Mouse (Mus musculus) retina, postnatal 1 day (tissue): ENCODE measurements around the gene 4930503B20Rik.

Experiments used
- DNase-seq: peaks from one replicate; pipeline ENCODE4 v3.0.0-alpha.2; 2012

The 4930503B20Rik gene

DNA sequence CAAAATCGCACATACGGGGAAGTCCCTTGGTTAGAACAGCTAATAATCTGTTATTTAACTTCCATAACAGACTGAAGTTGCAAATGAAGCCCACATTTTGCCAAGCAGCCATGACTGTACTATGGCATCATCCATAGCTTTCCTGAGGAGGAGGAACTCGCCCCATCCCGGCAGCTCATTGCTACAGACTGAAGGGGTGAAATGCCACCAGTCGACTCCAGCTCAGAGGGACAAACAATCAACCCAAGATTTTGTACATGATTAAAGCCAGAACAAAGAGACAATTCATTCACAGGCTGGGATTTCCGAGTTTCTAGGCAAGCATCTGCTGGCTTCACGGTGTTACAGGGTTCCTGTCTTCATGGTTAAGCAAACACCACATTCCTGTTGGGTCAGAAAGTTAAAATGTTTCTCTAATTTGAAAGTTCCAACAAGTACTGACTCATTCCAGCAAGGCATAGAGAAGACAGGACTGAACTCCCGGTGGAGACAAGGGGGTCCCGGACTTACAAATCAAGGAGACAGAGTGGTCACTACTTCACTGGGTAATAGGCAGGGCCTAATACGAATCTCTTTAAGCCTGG lies 1.7 kb downstream of the 4930503B20Rik start:
- no peak for DNase-seq

DNA sequence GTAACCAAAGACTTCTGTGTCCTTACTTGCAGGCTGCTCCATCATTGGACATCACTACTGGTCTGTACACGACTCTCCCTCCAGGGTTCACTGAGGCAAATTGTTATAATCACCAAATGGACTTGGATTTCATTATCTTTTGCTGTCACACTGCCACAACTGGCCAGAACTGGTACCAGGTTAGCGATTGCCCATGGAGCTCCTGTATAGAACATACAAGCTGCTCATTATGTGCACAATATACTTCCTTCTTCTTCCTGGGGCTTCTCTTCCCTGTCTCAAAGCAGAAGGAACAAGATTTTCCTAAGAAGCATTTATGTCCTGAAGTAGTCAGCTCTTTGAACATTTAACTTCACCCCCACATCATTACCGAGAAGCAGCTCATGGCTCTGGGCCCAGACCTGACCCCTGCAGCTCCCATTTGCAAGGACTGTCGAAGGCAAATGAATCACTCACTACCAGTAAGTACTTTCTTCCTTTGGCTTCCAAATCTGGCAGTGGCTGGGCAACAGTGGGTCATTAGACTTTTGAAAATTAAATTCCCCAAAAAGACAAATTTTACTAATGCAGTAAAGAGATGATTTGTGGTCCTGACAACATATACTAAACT lies 9.2 kb downstream of the 4930503B20Rik start:
- DNase-seq = no peak

DNA sequence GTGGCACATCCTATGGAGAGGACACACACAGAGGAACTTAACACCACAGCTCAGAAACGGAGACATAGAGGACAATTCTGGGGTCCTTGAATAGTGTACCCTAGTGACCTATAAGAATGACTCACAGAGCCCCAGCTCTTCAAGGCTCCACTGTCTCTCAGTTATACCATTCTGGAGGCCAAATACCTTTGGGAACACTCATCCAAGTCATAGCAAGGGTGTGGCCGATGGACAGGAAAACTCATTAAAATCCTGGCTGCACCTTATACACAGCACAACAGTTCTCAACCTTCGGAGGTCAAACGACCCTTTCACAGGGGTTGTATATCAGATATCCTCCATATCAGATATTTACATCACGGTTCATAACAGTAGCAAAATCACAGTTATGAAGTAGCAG lies 18.6 kb downstream of the 4930503B20Rik start:
- DNase-seq = no peak

DNA sequence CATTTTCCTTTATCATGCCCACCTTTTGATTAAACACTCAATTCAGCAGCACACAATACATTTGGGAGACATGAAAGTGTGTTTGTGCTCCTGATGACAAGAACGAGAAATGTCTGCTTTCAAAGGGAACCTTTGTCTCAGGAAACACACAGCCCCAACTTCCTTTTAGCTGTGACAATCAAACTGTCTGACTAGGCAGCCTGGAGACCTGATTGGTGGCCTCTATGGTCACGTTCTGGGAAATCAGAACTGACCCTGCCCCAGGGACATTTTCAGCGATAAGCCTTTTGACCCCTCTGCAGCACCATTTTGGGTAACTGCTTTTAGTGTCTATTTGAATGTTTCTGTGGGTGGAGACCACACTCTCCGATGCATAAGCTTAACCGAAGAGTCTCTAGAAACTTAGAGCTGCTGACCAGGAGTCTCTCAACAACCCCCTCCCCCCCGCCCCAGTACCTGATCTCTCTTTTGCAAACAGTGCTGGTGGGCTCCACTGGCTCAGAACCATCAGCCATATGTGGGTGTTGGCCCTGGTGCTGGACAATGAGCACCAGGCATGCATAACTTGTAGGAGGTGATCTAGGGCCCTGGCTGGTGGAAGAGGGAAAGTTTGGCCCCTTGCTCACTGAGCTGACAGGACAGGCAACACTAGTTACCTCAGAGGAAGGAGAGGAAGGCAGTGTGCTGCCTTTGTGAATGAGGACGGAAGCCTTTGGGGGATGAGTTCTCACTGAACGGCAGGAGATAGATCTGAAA lies 22.7 kb downstream of the 4930503B20Rik start:
- no peak for DNase-seq

DNA sequence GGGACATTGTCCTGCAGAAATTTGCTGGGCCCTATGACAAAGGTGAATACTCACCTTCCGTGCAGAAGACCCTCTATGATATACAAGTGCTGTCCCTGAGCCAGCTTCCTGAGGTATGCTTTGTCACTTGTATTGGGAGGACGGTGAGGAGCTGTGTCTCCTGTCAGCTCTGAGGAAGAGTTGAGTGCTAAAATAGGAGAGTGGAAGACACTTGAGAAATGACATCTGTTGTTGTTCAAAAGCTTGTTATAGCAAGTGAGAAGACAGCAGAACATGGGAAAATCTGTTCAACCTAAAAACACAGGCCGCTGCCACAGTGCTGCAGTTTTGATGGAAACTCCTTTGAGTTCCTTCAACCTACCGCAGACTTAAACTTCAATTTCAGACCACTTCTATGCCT lies 25.4 kb downstream of the 4930503B20Rik start:
- DNase-seq = no peak

DNA sequence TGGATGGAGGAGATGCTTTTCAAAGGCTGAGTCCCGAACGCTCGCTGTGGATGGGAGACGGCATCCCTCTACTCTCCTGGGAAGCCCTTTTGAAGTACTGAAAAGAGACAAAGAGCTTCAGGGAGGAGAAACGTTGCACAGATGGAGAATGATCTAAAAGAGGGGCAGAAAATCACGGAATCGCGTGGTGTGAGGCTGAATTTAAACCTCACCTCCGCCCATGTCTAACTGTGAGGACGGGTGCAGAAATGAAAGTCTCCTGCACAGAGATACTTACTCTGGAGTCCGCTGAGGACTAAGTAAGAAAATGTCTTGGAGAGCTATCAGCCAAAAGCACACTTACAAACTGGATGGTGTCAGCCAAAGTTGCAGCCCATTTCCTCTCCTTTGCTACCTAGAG lies 29.2 kb downstream of the 4930503B20Rik start:
- DNase-seq = no peak

DNA sequence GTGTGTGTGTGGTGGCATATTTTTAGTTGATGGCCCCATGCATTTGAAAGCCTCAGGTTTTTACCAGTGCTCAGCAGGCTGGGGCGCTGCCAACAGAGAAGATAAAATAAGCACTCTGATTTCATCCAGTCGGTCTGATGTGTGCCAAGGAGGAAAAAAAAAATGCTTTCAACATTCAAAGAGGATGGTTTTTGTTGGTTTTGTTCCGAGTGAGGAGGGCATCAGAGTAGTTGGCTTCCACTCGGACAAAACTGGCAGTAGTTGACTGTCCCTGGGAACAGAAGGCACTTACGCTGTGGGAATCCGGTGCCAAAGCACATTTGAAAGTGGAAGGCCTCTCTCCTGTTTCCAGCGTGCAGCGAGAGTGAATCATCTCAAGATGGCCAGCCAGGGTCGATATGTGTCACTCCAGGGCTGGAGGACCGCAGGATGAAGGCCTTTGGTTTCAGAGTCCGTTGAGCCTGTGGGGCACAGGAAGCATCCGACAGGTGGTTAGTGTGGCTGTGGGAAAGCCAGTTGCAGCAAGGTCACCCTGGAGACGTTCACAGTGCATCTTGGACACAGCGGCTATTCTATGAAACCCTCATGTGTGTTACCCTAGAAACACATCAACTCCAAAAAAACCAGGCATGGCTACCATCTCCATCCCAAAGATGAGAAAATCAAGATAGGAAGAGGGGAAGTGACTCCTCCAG lies 30.4 kb downstream of the 4930503B20Rik start:
- no peak for DNase-seq

DNA sequence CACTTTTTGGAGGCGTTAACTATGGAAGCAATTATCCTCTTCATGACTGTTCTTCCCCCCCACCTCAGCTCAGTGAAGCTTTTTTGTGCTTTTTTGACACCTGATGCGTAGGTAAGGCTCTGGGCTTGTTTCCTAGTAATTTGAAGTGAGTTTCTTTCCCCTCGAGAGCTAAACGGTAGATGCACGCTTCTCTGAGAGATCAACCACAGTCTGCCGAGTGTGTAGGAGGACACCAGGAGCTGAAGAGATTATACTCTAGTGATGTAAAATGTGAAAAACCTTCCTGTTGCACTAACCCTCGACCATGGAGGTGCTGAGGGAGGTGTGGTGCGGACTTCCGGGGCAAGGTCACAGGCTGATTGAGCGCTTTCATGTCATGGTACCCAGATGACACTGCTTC lies 31.0 kb downstream of the 4930503B20Rik start:
- DNase-seq = no peak

DNA sequence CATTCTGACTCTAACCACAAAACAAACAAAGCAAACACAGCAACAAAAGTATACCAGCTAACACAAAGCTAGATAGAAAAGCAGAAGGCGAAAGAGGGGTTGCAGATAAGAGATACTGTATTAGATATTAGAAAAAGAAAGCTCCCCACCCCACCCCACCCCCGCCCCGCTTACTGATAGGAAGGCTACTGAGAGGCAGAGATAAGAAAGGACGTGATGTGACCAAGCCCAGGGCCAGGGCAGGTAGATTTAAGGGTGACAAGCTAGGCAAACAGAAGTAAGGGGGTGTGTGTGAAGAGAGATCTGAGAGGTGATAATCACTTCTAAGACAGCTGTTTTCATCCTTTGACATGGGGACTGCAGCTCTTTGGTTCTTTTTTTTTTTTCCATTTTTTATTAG lies 32.8 kb downstream of the 4930503B20Rik start:
- DNase-seq = no peak

DNA sequence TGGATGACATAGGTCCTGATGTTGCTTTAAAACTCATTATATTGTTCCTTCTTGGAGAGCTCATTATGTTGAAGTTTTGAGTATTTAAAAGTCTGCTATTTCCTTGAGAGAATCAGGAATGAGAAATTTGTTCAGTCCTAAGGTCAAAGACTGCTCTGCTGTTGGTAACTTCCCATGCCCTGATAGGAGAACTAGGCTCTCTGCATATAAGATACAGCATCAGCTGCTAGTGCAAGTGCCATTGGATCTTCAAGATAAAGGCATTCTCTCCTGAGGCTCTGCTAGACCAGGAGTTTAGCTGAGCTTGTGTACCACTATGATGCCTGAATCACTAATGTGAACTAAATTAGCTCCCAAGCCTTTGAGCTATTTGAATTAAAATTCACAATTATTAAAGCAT lies 33.2 kb downstream of the 4930503B20Rik start:
- no peak for DNase-seq

DNA sequence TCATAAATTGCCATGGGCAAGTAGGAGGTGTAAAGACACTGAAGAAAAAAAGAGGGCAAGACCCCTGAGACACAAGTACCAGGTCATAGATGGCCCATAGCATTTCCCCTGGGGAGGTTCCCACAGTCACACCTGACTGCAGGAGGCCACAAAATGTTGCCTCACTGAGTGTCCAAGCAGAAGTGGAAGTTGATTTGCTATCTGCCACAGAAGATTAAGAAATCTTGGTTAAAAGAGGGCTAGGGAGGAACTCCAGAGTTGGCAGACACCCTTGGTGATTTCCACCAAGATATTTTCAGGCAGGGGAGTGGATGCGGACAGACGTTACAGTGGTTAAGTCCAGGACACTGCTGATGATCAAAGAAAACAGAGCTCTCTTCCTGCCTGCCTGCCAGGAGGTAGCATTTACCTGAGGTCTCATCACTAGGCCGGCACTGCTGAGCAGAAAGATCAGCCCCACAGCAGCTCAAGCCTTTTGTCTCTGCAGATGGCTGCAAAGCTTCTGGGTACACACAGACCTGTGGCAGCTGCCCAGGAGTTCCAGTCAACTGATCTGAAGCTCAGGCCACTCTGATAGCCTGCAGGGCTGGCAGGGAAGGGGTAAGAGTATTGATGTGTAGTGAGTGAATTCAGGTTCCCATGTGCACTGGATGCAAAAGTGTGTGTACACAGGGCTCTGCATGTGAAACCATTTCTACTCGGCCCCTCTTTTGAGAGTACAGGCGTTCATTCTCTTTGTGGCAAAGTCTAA lies 34.4 kb downstream of the 4930503B20Rik start:
- no peak for DNase-seq

DNA sequence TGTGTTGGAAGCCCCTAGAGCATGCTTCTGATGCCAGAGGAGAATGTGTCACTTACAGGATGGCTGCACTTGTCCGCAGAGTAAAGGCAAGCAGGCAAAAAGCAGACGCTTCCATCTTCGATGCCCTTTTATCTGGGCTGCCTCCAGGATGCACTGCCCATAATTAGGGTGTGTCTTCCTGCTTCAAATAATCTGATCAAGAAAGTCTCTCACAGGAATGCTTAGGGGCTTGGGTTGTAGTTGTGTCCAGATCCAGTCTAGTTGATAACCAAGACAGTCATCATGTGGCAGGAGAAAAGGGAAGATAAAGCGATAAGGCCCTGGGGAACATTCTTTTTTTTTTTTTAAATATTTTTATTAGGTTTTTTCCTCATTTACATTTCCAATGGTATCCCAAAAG lies 35.6 kb downstream of the 4930503B20Rik start, which contains the start of gene Dnase2b:
Gene Dnase2b (minus strand): TSS at position 101 of the 400 bp plus-strand sequence.
- no peak for DNase-seq

DNA sequence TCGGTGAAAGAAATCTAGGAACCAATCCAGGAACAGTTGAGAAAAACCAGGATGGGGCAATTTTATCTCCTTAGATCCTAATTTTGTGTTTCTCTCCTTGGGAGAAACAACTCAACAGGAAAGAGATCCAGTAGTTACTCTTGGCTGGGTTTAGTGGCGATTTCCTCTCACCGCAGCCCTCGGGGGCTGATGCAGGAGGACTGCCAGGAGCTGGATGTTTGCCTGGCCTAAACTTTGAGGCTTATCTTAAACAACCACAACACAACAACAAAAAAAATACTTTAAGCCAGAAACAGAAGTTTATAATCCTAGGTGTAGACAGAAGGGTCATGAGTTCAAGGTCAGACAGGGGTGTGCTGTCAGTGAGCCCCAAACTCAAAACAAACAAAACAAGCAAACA lies 39.3 kb downstream of the 4930503B20Rik start:
- DNase-seq = no peak

DNA sequence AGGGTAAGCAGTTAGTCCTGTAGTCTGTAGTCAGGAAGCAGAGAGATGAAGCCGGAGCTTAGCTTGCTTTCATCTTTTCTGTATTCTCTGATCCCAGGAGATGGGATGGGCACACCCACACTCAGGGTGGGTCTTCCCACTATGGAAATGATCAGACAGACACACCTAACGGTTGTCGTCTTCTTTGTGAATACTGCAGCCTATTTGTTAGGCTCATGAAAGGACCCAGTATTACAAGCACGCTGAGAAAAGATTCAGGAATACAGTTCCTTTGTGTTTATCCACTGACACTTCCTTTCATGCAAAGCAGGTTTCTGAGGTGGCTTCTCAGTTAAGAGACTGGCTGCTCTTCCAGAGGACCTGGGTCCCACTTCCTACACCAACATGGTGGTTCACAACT lies 39.9 kb downstream of the 4930503B20Rik start:
- no peak for DNase-seq

DNA sequence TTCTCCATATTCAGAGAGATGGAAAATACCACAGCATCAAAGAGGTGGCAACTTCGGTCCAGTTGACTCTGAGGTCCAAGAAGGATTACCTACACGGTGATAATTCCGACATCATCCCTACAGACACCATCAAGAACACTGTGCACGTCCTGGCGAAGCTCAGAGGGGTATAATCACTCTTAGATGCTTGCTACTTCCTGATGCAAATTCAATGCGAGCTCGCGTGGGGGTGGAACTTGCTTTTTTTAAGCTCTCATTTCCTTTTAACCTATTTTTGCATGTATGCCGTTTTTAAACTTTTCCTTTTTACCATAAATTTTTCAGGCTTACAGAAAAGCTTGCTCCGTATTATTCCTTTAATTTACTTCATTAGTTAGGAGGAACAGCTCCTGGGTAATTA lies 40.8 kb downstream of the 4930503B20Rik start:
- DNase-seq = no peak

DNA sequence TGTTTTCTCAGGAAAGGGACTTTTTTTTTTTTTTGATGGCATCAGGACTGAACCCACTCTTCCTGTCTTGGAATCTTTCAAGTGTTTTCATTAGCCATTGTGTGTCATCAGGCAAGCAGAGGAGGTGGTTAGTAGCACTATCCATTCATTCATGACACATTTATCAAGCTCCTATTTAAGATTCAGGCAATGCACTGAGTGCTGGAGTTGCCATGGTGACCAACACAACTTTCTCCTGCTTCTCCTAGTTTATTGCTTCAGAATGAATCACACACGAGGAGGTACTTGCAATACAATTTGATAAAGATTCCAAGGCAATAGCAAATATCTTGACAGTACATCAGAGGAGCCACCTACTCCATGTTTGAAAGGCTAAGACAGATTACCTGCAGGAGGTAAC lies 43.7 kb downstream of the 4930503B20Rik start:
- no peak for DNase-seq

DNA sequence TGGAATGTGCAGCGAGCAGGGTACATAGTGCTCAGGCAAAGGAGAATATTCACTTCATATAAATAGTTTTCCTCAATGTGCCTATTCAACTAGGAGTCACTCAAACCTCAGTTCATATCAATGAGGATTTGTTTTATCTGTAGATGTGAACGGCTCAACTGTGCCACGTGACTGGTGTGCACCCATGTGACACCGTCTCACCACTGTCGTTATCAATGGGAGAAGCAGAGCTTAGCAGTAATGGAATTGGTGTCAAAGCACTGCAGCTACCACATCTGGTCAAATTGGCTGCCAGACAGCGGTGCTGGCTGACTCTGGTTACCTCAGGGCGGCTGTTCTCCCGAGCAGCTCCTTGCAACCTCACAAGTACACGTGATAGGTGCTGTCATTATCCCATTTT lies 46.5 kb downstream of the 4930503B20Rik start:
- DNase-seq = no peak

DNA sequence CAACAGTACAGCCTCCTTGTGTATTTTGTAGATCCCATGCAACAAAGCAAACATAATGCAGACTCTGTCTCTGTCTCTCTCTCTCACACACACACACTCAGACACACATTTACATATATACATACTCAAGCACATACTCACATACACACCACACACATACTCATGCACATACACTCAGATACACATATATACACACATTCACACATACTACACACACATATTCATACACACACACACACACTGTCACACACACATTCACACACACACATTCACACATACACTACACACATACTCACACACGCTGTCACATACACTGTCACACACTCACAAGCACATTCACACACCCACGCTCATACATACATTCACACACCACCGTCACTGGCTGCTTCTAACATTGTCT lies 48.6 kb downstream of the 4930503B20Rik start:
- DNase-seq = no peak

DNA sequence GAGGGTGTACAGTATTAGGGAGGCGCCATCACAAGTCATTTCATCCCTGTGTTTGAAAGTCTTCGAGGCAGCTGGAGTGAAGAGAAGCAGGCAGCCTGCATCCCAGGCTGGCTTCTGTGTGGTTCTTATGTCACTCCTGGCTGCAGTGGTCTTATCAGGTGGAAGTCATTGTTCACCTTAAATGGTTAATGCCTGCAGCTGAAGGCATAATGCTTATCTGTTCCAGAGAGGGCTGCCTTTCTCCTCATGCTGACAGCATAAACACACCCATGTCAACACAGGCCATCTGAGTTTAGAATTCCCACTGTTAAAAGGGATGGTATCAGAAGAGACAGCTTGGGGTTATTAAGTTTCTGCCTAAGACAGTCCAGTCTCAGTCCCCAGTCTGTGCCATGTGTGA lies 49.9 kb downstream of the 4930503B20Rik start:
- DNase-seq = no peak

DNA sequence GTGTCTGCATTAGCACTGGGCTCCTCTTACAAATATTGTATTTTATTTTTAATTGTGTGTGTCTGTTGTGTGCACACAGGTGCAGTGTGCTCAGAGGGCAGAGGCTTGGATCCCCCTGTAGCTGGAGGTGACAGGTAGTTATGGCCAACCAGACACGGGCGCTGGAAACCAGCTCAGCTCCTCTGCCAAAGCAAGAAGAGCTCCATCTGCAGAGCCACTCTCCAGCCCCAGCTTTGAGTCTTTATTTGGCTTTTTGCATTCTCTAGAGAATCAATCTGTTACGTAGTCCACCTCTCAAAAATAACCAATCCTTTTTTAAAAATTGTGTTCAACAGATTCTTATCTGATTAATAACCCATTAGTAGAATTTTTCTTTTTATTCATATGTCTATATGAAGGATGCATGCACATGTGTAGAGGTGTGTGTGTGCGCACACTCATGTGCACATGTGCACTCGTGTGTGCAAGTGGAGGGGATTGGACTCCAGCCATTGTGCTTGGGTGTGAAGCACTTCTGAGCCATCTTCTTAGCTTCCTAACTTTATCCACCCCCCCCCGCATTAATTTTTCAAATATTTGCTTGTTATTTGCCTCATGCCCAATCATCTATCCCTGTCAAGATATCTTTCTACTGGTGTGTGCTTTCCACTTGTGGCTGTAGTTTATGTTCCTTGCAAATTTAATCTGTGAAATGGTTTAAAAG lies 51.8 kb downstream of the 4930503B20Rik start:
- no peak for DNase-seq

DNA sequence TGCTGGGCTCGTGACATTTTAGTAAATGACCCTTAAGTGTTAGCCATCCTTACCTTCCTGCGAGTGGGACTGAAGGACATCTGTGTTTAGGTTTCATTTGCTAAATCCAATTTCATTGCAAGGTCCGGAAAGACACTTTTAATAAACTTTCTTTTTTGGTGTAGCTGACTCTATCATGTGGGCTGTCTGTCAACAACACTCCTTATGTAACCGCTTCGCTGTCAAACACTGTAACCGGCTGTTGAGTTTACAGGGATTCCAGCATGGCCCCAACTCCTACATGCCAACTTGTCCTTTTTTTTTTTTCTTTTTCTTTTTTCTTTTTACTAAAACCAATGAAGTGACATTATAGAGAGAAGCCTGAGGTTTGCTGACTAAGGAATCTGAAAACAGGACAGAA lies 52.7 kb downstream of the 4930503B20Rik start:
- no peak for DNase-seq

DNA sequence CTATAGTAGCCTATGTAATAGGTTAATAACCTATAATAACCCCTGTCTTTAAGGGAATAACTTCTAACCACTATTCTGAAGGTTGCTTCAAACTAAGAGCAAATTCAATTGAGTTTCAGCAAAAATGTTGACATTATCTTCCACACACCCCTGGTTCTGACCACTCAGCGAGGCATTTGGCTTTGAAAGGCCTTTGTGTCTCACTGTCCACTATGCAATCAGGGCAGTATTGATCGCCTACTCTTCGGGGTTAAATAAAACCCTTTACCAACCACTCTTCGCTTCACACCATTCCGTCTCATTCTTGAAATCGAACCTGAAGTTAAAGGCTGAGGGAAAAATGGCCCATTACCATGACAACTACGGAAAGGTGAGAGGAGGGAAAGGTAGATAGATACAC lies 54.3 kb downstream of the 4930503B20Rik start:
- DNase-seq = no peak
